Comparison of ENCODE assay signal across 9 mouse cellular contexts in the genomic region with DNA sequence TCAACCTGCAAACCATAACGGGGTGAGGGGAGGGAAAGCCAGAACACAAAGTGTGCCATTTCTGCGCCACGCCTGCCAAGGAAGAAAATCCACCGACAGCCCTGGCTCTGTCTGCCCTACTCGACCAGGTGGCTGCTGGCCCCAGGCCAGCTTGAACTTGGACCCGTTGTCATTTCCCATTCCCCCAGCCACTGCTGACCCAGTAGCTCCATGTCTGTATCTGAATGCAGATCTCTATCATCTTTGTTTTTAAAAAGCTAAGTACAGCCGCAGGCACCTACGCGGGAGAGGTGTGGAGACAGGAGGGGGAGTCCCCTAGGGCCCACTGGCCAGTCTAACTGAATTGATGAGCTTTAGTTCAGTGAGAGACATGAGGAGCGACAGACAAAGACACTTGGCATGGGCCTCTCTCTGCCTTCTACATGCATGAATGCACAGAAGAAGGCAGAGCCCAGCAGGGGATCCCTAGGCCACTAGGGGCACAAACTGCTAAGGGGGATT.
DNase-seq lines count a peak whose midpoint lies in the region; ATAC-seq lines count a peak whose summit lies in the region.
"Had no signal": no experiment of that assay in that cellular context is flagged by ENCODE, and none has a peak within 500 bp of the region (broad histone marks: within the 10 kb centered on the region; RNA-seq: fewer than 3 reads in every experiment).

No protein-coding gene starts in this region.

- no peaks in the 10 kb centered on the region for H3K36me3 ChIP-seq in intestine, embryonic 15.5 days
- no peaks in the 10 kb centered on the region for H3K36me3 ChIP-seq in midbrain, embryonic 15.5 days (replicated peaks)
- H3K36me3 ChIP-seq: embryonic facial prominence, embryonic 15.5 days had no signal

- H3K4me1 ChIP-seq in intestine, embryonic 15.5 days (replicated peaks): peaks cover 17% of the 10 kb centered on the region
- peaks cover 40% of the 10 kb centered on the region for H3K4me1 ChIP-seq in midbrain, embryonic 15.5 days

- H3K4me3 ChIP-seq in intestine, embryonic 15.5 days (replicated peaks): no peak overlapping the region
- no peak overlapping the region for H3K4me3 ChIP-seq in midbrain, embryonic 15.5 days
- H3K4me3 ChIP-seq: embryonic facial prominence, embryonic 15.5 days had no signal

- 47% methylated on average over 10 of the region's 10 CpGs for whole genome bisulfite sequencing in intestine, embryonic 15.5 days
- WGBS in midbrain, embryonic 15.5 days: 21% methylated on average over 10 of the region's 10 CpGs

- ATAC-seq in intestine, embryonic 15.5 days: peak; percentile 47
- peak; percentile 19; the same call in 1 of the 2 replicates for ATAC-seq in midbrain, embryonic 15.5 days (replicated peaks)
- no peak for ATAC-seq in megakaryocyte-erythroid progenitor cell, adult 5-6 weeks (replicated peaks; ENCODE audit: low FRiP score, low TSS enrichment, poor library complexity, severe bottlenecking)
- no peak for ATAC-seq in frontal cortex, adult (ENCODE audit: low TSS enrichment)

- H3K4me2 ChIP-seq in intestine, embryonic 15.5 days (replicated peaks): no peak overlapping the region
- peak overlapping the region; percentile 28 for H3K4me2 ChIP-seq in midbrain, embryonic 15.5 days
- H3K4me2 ChIP-seq: embryonic facial prominence, embryonic 15.5 days had no signal

- H3K9me3 ChIP-seq in intestine, embryonic 15.5 days: no peaks in the 10 kb centered on the region
- no peaks in the 10 kb centered on the region for H3K9me3 ChIP-seq in midbrain, embryonic 15.5 days
- H3K9me3 ChIP-seq: embryonic facial prominence, embryonic 15.5 days had no signal

- H3K9ac ChIP-seq in intestine, embryonic 15.5 days: no peak overlapping the region
- H3K9ac ChIP-seq in midbrain, embryonic 15.5 days: no peak overlapping the region
- H3K9ac ChIP-seq: embryonic facial prominence, embryonic 15.5 days had no signal

- no peak overlapping the region for H3K27ac ChIP-seq in intestine, embryonic 15.5 days
- peak overlapping the region; percentile 76 for H3K27ac ChIP-seq in midbrain, embryonic 15.5 days
- H3K27ac ChIP-seq: embryonic facial prominence, embryonic 15.5 days had no signal

- DNase-seq in adrenal gland, postnatal 25 days: peak; percentile 36
- no peak for DNase-seq in adrenal gland, postnatal 10 days
- DNase-seq in embryo, embryonic 10 days (ENCODE audit: low spot score): peak; percentile 28
- no peak for DNase-seq in adrenal gland, postnatal 36 days

- H3K27me3 ChIP-seq in intestine, embryonic 15.5 days (replicated peaks): no peaks in the 10 kb centered on the region
- no peaks in the 10 kb centered on the region for H3K27me3 ChIP-seq in midbrain, embryonic 15.5 days (replicated peaks)

Comparison
In these comparisons a context has a peak if more than half of its experiments do, and no peak if none do; other contexts are left out.
1. DNase-seq: peak in adrenal gland, postnatal 25 days (single experiment) and embryo, embryonic 10 days (single experiment); none in adrenal gland, postnatal 10 days (single experiment) and adrenal gland, postnatal 36 days (0 of 2).
2. ATAC-seq: peak in intestine, embryonic 15.5 days (single experiment) and midbrain, embryonic 15.5 days (single experiment); none in megakaryocyte-erythroid progenitor cell, adult 5-6 weeks (single experiment) and frontal cortex, adult (single experiment).